Mouse (Mus musculus) lung, postnatal 0 days (tissue): Measurements from ENCODE around the gene Emc7.

Source experiments
- CTCF ChIP-seq: IDR thresholded peaks from 2 replicates; pipeline ENCODE4 v1.5.1; 2016; ENCODE audit warnings: antibody characterized with exemption, mild to moderate bottlenecking
- EP300 ChIP-seq: IDR thresholded peaks from 2 replicates; pipeline ENCODE4 v1.6.1; 2016; ENCODE audit warnings: antibody characterized with exemption, mild to moderate bottlenecking, control low read depth

DNA sequence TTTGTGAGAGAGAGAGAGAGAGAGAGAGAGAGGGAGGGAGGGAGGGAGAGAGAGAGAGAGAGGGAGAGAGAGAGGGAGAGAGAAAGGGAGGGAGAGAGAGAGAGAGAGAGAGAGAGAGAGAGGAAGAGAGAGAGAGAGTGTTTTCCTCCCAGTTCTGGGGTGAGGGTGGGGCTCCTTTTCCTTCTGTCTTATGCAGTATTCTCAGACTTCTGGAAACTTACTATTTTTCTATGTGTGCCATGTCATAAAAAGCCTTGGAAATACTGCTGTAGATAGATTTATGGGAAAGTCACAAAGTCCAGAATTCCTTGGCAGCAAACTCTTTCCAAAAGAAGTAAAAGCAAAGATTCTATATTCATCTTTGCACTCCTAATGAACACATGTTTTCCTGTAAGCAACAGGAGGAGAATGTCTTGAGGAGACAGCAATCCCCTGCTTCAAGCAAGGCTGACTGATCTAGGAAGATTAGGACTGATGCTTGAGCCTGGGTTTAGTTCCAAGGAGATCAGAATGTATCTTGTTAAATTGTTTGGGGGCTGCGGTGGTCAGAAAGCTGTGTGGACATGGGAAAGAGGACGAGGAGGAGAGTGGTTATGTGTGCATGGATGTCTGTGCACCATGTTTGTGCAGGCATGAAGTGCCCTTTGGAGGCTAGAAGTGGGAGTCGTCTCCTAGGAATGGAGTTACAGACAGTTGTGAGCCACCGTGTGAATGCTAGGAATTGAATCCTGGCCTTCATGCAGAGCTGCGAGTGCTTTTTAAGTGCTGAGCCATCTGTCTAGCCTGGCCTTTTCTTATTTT lies 27.9 kb downstream of the Emc7 start:
- TF ChIP-seq CTCF = no peak
- TF ChIP-seq EP300 = no peak
